Mouse (Mus musculus) frontal cortex, postnatal 14 days (tissue): ENCODE results near the gene Aanat.

Experiments used
- DNase-seq, 2 experiments: peaks; one replicate each; pipeline ENCODE4 v3.0.0; 2022; ENCODE audit warnings: low spot score in 2 of 2

Gene Aanat

DNA sequence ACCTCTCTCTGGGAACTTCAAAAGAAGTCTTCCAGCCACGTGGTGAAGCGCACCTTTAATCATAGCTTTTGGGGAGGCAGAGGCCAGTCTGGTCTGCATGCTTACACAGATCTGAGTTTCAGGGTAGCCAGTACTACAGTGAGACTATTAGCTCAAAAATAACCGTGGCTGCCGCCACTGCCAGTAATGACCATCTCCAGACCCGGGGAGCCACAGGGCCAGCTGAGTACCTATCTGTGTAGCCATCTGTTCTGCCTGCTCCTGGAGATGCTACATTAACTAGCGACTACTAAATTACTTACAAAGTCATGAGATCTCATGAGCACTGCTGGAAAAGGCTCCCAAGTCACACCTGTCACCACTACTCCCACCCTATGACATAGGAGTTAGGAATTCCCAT, 11.2 kb upstream of the Aanat start:
- no peak for DNase-seq

GRCm38 (mm10) chr11:116575396-116575795, 10.8 kb upstream of the Aanat start:
- no peak for DNase-seq

- no peak for DNase-seq
Measured at GRCm38 (mm10) chr11:116579280-116579679, 7.0 kb upstream of the Aanat start.

DNA sequence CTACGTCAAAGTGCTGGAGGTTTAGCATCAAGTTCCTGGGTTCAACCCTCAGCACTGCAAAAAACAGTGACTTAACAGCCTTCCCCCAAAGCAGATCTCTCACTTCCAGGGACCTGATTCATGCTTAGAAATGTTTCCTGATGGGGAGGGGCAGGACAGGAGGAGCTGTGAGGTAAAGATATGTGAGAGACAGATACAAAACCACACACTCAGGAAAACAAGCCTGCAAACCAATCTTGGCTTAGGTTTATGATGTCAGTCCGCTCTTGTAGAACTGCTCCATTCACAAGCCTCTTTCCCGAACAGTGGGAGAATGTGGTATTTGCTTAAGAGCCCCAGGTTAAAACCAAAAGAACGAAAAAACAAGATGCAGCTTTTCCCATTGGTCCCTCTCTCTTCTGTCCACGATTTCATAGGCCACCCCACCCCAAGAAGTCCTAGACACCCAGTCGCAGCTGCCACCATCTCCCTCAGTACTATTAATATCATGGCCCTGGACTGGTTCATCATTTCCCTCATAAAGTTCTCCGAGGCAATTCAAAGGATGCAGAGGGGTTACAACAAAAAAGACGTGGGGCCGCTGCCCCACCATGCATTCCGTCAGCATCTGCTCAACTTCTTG, 6.1 kb upstream of the Aanat start:
- no peak for DNase-seq

DNA sequence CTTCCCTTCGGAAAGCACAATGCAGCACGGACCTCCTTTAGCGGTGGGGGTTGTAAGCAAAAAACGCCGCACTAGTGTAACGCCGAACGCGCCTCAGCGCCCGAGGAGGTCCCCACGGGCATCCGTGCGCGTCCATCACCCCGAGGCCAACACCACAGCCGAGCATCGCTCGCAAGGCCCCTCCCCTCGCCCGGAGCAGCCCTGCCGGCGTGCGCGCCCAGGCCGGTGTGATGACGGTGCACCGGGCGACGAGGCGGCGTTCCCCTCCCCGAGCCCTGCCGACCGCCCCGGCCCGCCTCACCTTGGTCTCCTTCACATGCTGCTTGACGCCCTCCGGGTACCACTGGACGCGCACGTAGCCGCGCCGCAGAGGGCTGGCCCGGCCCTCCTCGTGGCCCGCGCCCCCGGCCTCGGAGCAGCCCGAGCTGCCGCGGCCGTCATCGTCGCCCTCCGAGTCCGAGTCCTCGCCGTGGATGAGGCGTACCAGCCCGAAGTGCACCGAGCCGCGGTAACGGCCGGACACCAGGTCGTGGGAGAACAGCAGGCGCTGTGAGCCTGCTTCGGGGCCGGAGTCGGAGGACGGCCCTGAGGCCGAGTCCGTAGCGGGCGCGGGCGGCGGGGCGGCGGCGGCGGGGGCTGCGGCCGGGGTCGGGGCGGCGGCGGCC, 5.4 kb upstream of the Aanat start:
- DNase-seq, result peak; percentile 35 to 45

GRCm38 (mm10) chr11:116581376-116581814, 4.8 kb upstream of the Aanat start, which contains the start of gene Ube2o:
Gene Ube2o (minus strand): TSS chr11:116581447.
- DNase-seq, result peak; percentile 76 to 80

- no peak for DNase-seq
Measured at GRCm38 (mm10) chr11:116585682-116586081, 550 bp upstream of the Aanat start.

DNA sequence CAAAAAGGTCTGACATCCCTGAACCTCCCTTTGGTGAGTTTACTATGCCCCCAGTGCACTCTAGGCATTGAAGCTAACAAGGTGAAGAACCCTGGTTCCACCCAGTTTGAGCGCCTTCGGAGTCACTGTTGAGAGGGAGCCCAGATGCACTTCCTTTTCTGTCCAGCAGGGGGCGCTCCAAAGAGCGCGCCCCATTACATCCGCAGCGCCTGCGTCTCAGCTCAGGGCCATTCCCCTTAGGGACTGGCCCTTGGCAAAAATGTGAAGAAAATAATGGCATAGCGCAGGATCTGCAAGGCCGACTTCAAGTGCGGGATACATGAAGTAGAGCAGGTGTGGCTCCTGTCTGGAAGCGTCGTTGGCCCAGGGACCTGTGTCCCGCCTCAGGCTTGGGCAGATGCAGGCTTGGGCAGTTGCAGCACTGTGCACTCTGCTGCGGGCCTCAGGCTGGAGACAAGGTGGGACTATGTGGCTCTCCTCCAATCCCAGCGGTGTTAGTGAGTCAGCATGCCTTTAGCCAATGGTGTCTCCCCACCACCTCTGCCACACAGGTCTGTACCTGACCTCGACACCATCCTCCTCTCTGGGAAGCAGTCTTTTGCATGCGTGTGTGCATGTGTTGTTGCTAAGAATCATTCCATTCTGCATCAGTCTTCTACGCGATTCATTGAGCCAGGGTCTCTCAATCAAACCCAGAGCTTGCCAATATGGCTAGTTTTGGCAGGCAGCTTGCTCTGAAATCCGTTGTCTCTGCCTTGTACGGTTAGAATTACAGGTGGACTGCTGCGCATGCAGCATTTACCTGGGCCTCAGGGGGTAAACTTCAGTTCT, 784 bp downstream of the Aanat start:
- DNase-seq, result peak in 1 of 2 experiments; percentile 52

DNA sequence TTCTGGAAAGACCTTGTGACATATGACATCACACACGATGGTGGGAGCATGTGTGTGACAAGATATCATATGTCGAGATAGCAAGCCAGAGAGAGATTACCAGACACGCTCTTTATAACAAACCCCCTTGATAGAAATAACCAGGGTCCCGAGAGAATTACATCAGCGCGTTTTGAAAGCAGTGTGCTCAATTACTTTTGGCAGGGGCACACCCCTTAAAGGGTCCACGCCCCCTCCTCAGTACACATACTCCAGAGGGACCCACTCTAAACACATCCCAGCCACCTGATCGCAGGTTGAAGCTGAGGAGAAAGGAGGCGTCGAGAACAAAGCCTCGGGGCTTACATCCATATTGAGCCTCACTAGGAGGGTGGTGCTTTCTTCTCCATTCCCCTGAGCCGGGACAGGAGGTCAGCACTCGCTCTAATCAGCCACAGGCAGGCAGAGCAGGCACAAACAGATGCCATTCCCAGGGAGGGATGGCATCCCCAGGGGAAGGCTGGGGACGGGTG, 2.8 kb downstream of the Aanat start:
- no peak for DNase-seq

- no peak for DNase-seq
Measured at GRCm38 (mm10) chr11:116589574-116589973, 3.3 kb downstream of the Aanat start.

GRCm38 (mm10) chr11:116591621-116592020, 5.4 kb downstream of the Aanat start:
- DNase-seq, result no peak

- peak; percentile 87 to 92 for DNase-seq
Measured at GRCm38 (mm10) chr11:116592428-116592827, 6.2 kb downstream of the Aanat start.

GRCm38 (mm10) chr11:116593345-116593744, 7.1 kb downstream of the Aanat start:
- DNase-seq, result no peak

- DNase-seq, result no peak
Measured at GRCm38 (mm10) chr11:116596766-116597165, 10.5 kb downstream of the Aanat start.

- DNase-seq, result no peak
Measured at GRCm38 (mm10) chr11:116598193-116598592, 12.0 kb downstream of the Aanat start.

DNA sequence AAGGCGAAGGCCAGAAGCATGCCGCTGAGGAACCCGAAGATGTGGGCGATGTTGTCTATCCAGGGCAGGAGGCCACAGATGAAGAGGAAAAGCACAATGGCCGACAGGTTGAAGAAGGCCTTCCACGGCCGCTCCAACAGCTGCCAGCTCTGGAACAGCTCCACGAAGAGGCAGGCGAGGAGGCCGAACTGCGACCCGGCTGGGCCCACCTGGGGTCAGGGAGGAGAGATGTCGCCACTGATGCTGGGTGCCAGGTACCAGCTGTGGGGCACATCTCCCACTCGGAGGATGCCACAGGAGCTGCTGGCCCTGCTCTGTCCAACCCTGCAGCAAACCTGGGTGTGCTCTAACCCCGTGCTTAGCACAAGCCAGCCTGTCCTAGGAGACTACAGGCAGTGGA, 13.0 kb downstream of the Aanat start:
- DNase-seq, result no peak

DNA sequence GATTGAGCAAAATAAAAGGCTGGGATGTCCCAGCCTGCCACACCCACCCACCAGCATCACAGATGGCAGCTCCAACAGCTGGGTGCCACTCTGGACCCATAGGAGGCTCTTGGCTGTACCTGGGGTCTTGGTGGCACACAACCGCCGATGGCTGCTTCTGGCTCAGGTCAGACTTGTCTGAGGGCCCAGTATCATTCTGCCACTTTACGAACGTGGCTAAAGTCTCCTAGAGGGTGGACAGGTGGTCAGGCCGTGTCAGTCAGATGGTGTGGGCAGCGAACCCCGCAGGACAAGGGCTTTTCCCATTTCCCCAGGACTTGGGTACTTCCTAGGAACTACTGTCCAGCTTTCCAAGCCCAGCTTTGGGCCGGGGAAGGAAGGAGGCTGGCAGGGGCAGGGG, 14.9 kb downstream of the Aanat start:
- no peak for DNase-seq

DNA sequence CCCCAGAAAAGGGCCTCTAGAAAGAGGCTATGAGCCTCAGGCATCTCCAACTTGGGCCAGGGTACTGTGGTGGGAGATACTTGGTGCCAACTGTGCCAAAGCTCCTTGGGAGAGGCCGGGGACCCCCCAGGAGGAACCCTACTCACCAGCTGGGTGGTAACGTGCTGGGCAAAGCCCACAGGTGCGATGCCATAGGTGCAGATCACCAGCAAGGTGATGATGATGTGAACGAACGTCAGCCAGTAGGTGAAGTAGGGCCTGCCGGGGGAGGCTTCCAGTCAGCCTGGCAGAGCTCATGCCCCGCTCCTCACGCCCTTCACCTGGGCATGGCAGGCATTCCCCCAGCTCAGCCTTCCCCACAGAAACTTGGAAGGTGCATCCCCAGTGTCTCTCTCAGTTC, 15.8 kb downstream of the Aanat start:
- DNase-seq, result no peak

DNA sequence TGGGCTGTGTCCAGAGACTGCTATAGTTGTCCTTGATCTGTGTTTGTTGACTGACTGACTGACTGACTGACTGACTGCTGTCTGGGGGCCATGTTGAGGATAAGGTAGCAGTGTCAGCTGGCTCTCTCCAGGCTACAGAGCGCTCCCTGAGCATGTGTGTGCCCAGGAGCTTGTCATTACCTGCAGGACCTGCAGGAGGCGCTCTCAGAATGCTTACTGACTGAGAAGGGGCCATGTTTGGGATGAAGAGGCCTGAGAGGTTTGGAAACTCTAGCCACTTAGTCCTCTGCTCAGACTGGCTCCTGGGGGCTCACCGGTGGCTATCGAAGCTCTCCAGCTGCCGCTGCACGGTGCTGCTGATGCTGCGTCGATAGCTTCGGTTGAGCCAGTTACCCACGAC, 17.1 kb downstream of the Aanat start:
- DNase-seq, result no peak

- no peak for DNase-seq
Measured at GRCm38 (mm10) chr11:116604097-116604496, 17.9 kb downstream of the Aanat start.

DNA sequence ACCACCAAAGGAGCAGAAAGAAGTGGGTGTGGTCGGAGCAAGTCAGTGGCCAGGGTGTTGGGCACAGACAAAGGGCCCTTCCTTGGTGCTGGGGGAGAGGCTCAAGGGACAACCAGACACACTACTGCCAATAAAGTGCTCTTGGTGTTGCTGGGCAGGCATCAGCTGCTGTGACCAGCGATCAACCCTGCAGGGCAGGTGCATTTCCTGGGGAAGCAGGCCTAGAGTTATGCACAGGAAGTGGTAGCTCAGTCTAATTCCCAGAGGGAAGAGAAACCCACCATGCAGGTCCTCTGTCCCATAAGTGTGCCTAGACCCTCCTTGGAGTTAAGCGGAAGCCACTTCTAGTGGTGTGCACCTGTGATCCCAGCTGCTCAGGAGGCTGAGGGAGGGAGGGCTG, 21.5 kb downstream of the Aanat start:
- DNase-seq, result no peak

DNA sequence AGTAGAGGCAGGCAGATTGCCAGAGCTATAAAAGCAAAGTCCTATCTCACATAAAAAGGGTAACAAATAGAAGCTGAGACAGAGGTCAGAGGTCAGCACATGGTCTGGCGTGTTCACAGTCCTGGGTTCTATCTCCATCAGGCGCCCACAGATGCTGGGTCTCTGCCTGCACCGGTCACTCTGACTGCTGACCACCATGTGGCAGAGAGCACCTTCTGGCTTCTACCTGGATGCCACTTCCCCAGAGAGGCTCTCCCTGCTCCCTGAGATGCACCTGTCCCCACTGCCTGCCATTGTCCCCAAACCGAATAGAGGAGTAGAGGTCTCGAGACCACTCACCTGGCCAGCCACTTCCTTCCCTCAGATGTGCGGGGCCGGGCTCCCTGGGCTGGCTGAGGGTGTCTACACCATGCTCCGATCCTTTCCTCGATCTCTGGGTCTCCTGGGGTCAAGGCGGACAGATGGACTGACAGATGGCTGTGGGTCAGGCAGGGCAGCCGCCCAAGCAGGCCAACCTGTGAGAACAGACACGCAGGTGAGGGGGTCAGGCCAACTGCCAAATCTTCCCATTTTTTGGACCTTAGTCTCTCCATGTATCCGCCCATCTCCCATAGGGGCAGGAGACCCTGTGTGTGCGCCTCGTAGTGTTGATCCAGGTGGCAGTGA, 23.9 kb downstream of the Aanat start:
- DNase-seq, result no peak
